Mouse (Mus musculus) thymus, adult 2 months (tissue): ENCODE results near the gene Cyp4f13. TPM values are rescaled to one million over a fixed set of nuclear protein-coding genes. Genes with fewer than 3 reads are reported as not detected.

Experiments used
- DNase-seq: peaks from one replicate; pipeline ENCODE4 v3.0.0; 2021
- H3K27ac ChIP-seq: fragments of 200-500 bp; 2 replicates; pipeline ENCODE4 v1.5.1; 2012; ENCODE audit warnings: low read length, control low read depth; ENCODE audit not compliant: control insufficient read depth, insufficient read depth
- H3K27me3 ChIP-seq: fragments of 200-500 bp; 2 replicates; pipeline ENCODE4 v1.6.1; 2012; ENCODE audit warnings: mild to moderate bottlenecking, low read length, moderate library complexity, mixed read lengths; ENCODE audit not compliant: control insufficient read depth, insufficient read depth
- H3K36me3 ChIP-seq: fragments of 200-500 bp; 2 replicates; pipeline ENCODE4 v1.6.1; 2012; ENCODE audit warnings: mild to moderate bottlenecking, low read length, moderate library complexity; ENCODE audit not compliant: control insufficient read depth, insufficient read depth
- H3K4me1 ChIP-seq: fragments of 200-500 bp; replicated peaks from 2 replicates; pipeline ENCODE4 v1.6.1; 2012; ENCODE audit warnings: low read length; ENCODE audit not compliant: control insufficient read depth, insufficient read depth
- H3K4me3 ChIP-seq: fragments of 200-500 bp; 2 replicates; pipeline ENCODE4 v1.5.1; 2012; ENCODE audit warnings: mild to moderate bottlenecking, low read length, control low read depth, moderate library complexity; ENCODE audit not compliant: control insufficient read depth, insufficient read depth
- CTCF ChIP-seq: fragments of 200-500 bp; IDR thresholded peaks from 2 replicates; pipeline ENCODE4 v1.5.1; 2012; ENCODE audit warnings: mild to moderate bottlenecking, control low read depth, low read length, moderate library complexity, borderline replicate concordance; ENCODE audit not compliant: control insufficient read depth, poor library complexity, insufficient read depth; ENCODE audit errors: extremely low read depth
- POLR2A ChIP-seq: fragments of 200-500 bp; IDR thresholded peaks from 2 replicates; pipeline ENCODE4 v1.6.1; 2012; ENCODE audit warnings: mild to moderate bottlenecking, low read length, control low read depth, moderate library complexity; ENCODE audit not compliant: control insufficient read depth, poor library complexity, insufficient read depth; ENCODE audit errors: extremely low read depth
- WGBS: fragments of 180-500 bp; shearing (Covaris S2); methylation state at CpG from one replicate; pipeline ENCODE4 v1.1.7; 2018; 5-methylcytosine and 5-hydroxymethylcytosine counted together
- polyA plus RNA-seq: library from polyadenylated mRNA; depleted of rRNA; stranded (reverse); fragments of >200 nt; gene quantifications from 2 replicates; pipeline ENCODE4 v1.2.3, GENCODE M21; 2012; rRNA removed

Gene Cyp4f13
- 38.7 and 39.0 TPM in 2 replicates for polyA plus RNA-seq

DNA sequence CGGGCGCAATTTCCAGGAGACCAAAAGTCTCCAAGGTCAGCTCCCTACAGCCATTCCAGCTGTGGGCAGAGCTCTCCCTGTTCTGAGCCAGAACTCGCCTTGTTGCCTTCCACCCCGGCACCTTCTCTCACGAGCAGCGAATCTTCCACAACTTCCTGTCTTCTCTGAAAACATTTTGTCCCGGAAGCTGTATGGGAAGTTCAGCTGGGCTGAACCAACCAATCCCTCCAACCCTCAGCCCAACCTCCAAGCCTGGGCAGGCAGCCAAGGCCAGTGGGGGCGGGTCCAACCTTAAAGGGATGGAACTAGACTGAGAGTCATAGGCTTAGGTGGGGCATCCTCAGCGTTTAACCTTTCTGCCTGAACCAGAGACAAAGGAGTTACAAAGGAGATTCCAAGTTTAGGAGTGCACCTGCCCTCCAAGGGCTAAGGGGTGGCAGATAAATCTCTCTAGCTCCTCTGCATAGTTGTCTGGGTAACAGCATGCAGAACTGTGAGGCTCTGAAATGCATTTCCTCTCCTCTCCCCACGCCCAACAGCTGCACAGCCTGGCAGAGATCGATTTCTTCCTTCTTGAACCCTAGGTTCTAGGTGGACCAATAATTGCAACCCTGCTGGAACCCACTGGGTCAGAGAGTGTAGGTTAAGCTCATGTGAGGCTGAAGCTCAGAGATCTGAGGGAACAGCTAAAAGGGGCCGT lies at the start of gene Cyp4f13:
Cyp4f13 (minus strand) TSS at position 188 of the 700 bp plus-strand sequence.
- TF ChIP-seq POLR2A (peak; percentile 82), CTCF (no peak)
- Histone ChIP-seq H3K27me3 (no peaks in the 10 kb centered on the region), H3K4me3 (peak within 1 kb of the TSS; percentile 59), H3K4me1 (peaks cover 25% of the 10 kb centered on the region), H3K36me3 (no peaks in the 10 kb centered on the region), H3K27ac (peak within 1 kb of the TSS; percentile 86)
- DNase-seq: peak; percentile 94
- 4% methylated on average over 12 of the region's 12 CpGs for WGBS

DNA sequence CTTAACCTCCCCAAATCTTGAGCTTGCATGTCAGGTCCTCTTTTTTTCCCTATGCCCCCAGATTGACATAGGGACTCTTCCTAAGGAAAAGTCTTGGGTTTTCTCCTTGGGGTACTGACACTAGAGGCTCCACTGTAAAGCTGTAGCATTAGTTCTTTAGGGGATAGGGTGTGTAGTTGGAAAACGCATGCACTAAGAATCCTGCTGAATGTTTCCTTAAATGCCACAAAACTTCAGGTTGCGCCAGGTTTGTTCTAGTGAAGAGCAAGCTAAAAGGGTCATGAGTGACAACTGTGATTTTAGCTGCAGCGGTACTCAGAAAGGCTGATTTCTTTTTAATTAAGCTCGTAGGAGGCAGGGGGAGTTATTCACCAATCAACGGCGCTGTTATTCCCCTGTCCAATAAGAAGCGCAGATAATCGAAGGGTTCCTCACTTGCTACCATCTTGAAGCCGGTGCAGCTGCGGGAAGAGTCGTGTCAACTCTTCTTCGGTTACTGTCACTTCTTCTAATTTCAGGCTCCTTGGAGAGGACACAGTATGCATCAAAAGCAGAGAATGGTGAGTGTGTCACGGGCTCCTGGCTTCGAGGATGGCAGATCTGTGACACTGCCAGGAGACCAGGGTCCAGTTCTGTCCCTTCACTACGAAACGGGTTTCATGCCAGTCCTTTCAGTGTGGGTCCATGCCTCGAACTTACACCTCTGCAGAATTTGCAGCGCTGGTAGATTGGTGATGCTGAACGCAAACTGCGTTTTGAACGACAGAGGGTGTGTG lies 45.7 kb upstream of the Cyp4f13 start, which contains the start of gene Zfp952:
Zfp952 (plus strand) TSS at position 431 of the 776 bp plus-strand sequence.
- Histone ChIP-seq H3K27me3 (no peaks in the 10 kb centered on the region), H3K4me1 (peaks cover 7% of the 10 kb centered on the region), H3K36me3 (no peaks in the 10 kb centered on the region), H3K27ac (peak within 1 kb of the TSS; percentile 74), H3K4me3 (peak within 1 kb of the TSS; percentile 98)
- no peak for TF ChIP-seq POLR2A
- 0 out of 2 replicates have a peak, but pooled peaks have one; percentile 17 for TF ChIP-seq CTCF
- peak; percentile 82 for DNase-seq
- 1% methylated on average over 21 of the region's 21 CpGs for WGBS

DNA sequence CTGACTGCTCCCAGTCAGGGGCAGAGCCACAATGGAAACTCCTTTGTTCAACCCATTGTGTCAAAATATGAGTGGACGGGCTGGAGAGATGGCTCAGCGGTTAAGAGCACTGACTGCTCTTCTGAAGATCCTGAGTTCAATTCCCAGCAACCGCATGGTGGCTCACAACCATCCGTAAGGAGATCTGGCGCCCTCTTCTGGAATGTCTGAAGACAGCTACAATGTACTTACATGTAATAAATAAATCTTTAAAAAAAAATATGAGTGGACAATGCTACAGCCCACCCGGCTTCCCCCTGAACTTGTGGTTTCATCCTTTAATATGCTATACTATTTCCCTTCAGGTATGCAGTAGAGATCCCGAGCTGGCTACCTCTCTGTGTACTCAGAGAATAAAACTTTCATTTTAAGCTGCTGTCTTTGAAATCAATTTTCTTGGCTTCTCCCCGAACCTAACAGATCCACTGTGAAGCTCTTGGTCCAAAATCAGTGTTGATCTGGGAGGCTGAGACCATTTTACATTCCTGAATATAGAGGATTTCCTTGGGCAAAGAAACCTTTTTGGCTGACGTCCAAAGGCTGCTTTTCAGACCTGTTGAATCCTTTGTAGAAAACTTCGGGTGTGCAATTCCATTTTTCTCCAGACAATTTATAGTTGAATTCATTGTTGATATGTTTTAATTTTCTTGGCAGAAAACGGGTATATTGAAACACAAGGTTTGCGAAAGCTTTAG lies 44.9 kb upstream of the Cyp4f13 start:
- Histone ChIP-seq H3K36me3 (no peaks in the 10 kb centered on the region), H3K27me3 (no peaks in the 10 kb centered on the region), H3K4me3 (no peak overlapping the region), H3K4me1 (peaks cover 7% of the 10 kb centered on the region), H3K27ac (no peak overlapping the region)
- TF ChIP-seq CTCF (no peak), POLR2A (no peak)
- 74% methylated on average over 12 of the region's 12 CpGs for WGBS
- DNase-seq: peak; percentile 33

DNA sequence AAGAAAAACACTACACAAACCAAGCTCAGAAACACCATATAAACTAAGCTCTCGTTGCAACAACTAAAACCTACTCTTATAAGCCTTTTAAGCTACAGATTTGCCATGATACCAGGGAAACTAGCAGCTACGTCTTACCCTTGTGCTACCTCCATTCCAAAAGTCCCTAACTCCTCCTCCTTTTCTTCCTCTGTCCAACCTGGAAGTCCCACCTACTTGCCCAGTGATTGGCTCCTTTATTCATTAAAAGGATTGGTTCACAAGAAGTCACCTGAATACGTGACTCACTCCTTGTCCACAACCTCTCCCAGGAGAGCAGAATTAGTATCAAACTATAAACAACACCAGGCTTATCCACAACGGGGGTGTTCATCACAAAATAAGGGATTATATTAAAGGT lies 39.1 kb upstream of the Cyp4f13 start:
- WGBS: 87% methylated on average over 4 of the region's 4 CpGs
- no peaks in the 10 kb centered on the region for H3K27me3 ChIP-seq
- no peaks in the 10 kb centered on the region for H3K4me1 ChIP-seq
- no peaks in the 10 kb centered on the region for H3K36me3 ChIP-seq
- TF ChIP-seq POLR2A (no peak), CTCF (no peak)
- no peak for DNase-seq
- no peak overlapping the region for H3K4me3 ChIP-seq
- no peak overlapping the region for H3K27ac ChIP-seq

DNA sequence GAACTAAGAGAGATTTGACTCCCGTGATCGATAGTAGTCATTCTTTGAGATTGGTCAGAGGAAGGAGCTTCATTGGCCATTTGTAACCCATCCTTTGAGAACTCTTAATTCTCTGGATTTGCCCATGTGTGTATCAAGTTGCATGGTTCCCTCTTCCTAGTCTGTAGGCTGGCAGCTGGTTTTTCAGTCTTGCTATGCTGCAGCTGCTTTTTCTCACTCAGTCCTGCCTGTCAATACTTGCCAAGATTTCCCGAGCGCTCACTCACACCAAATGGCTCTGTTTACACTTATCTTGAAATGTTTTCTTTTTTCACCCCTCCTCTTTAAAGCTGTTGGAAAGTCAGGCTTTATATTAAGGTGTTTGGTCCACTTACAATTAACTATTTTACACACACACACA lies 34.2 kb upstream of the Cyp4f13 start:
- DNase-seq: no peak
- H3K27me3 ChIP-seq: no peaks in the 10 kb centered on the region
- TF ChIP-seq POLR2A (no peak), CTCF (no peak)
- no peak overlapping the region for H3K4me3 ChIP-seq
- no peak overlapping the region for H3K27ac ChIP-seq
- H3K36me3 ChIP-seq: peaks cover 32% of the 10 kb centered on the region
- H3K4me1 ChIP-seq: no peaks in the 10 kb centered on the region
- 94% methylated on average over 4 of the region's 4 CpGs for WGBS
